ENCODE assay signal across 16 mouse cellular contexts in genomic region chr6:12519121-12519520, GRCm38 (mm10).
DNase-seq lines count a peak whose midpoint lies in the region; ATAC-seq lines count a peak whose summit lies in the region.
"Had no signal": no experiment of that assay in that cellular context is flagged by ENCODE, and none has a peak within 500 bp of the region (broad histone marks: within the 10 kb centered on the region; RNA-seq: fewer than 3 reads in every experiment).

No protein-coding gene starts in this region.

- no peaks in the 10 kb centered on the region for H3K36me3 ChIP-seq in midbrain, embryonic 11.5 days (ENCODE audit: control insufficient read depth, insufficient read depth, low read length)
- H3K36me3 ChIP-seq in midbrain, embryonic 10.5 days = no peaks in the 10 kb centered on the region
- H3K36me3 ChIP-seq in hindbrain, embryonic 15.5 days = no peaks in the 10 kb centered on the region
- H3K36me3 ChIP-seq: limb, embryonic 13.5 days; neural tube, embryonic 12.5 days had no signal

- H3K27me3 ChIP-seq in midbrain, embryonic 11.5 days (ENCODE audit: control insufficient read depth, insufficient read depth, low read length) = no peaks in the 10 kb centered on the region
- H3K27me3 ChIP-seq in midbrain, embryonic 10.5 days (ENCODE audit: low read depth, poor library complexity, severe bottlenecking) = no peaks in the 10 kb centered on the region
- no peaks in the 10 kb centered on the region for H3K27me3 ChIP-seq in hindbrain, embryonic 15.5 days
- H3K27me3 ChIP-seq: limb, embryonic 13.5 days; neural tube, embryonic 12.5 days had no signal

- H3K4me2 ChIP-seq in midbrain, embryonic 11.5 days = no peak overlapping the region
- no peak overlapping the region for H3K4me2 ChIP-seq in hindbrain, embryonic 15.5 days
- H3K4me2 ChIP-seq: limb, embryonic 13.5 days; neural tube, embryonic 12.5 days had no signal

- no peak overlapping the region for H3K9ac ChIP-seq in midbrain, embryonic 11.5 days (ENCODE audit: low read length)
- no peak overlapping the region for H3K9ac ChIP-seq in hindbrain, embryonic 15.5 days
- H3K9ac ChIP-seq: limb, embryonic 13.5 days; neural tube, embryonic 12.5 days had no signal

- peak; percentile 77 for DNase-seq in midbrain, embryonic 11.5 days (ENCODE audit: low spot score, missing footprints)
- no peak for DNase-seq in midbrain, embryonic 10.5 days (ENCODE audit: low spot score)
- DNase-seq in cerebellum, postnatal 36 days = peak; percentile 16 to 23
- DNase-seq in retina, postnatal 7 days (ENCODE audit: low read depth, low spot score) = peak; percentile 20
- DNase-seq in right cerebral cortex, postnatal 14 days = no peak
- DNase-seq in lung, postnatal 10 days = no peak
- no peak for DNase-seq in left cerebral cortex, adult 9 months (ENCODE audit: low spot score in 2 of 2)
- DNase-seq: adrenal gland, postnatal 14 days; heart, adult 18-20 months; heart, postnatal 14 days; kidney, adult 18-20 months; lung, adult 2 months; right cerebral cortex, adult 18-20 months had no signal

- H3K4me3 ChIP-seq in midbrain, embryonic 11.5 days (ENCODE audit: low read depth, low read length) = no peak overlapping the region
- no peak overlapping the region for H3K4me3 ChIP-seq in midbrain, embryonic 10.5 days
- no peak overlapping the region for H3K4me3 ChIP-seq in hindbrain, embryonic 15.5 days
- H3K4me3 ChIP-seq: limb, embryonic 13.5 days; neural tube, embryonic 12.5 days had no signal

- peak; percentile 79 for ATAC-seq in midbrain, embryonic 11.5 days (ENCODE audit: low FRiP score)
- peak; percentile 74; the same call in 1 of the 2 replicates for ATAC-seq in hindbrain, embryonic 15.5 days (ENCODE audit: low FRiP score, low read depth)

- no peaks in the 10 kb centered on the region for H3K9me3 ChIP-seq in midbrain, embryonic 11.5 days (ENCODE audit: control insufficient read depth, low read length)
- no peaks in the 10 kb centered on the region for H3K9me3 ChIP-seq in midbrain, embryonic 10.5 days (replicated peaks)
- no peaks in the 10 kb centered on the region for H3K9me3 ChIP-seq in hindbrain, embryonic 15.5 days
- H3K9me3 ChIP-seq: limb, embryonic 13.5 days; neural tube, embryonic 12.5 days had no signal

- H3K4me1 ChIP-seq in midbrain, embryonic 11.5 days (ENCODE audit: control insufficient read depth, insufficient read depth, low read length) = 0 out of 2 replicates have a peak, but pooled peaks cover 2% of the 10 kb centered on the region
- H3K4me1 ChIP-seq in midbrain, embryonic 10.5 days = peaks cover 8% of the 10 kb centered on the region; the same call in 1 of the 2 replicates
- H3K4me1 ChIP-seq in hindbrain, embryonic 15.5 days (replicated peaks) = no peaks in the 10 kb centered on the region; the same call in 1 of the 2 replicates
- H3K4me1 ChIP-seq: limb, embryonic 13.5 days; neural tube, embryonic 12.5 days had no signal

- H3K27ac ChIP-seq in midbrain, embryonic 11.5 days (ENCODE audit: low read depth, low read length) = no peak overlapping the region
- H3K27ac ChIP-seq in midbrain, embryonic 10.5 days (replicated peaks) = no peak overlapping the region
- 0 out of 2 replicates have a peak overlapping the region, but pooled peaks have one; percentile 21 for H3K27ac ChIP-seq in hindbrain, embryonic 15.5 days (replicated peaks)
- H3K27ac ChIP-seq: limb, embryonic 13.5 days; neural tube, embryonic 12.5 days had no signal

Comparison
In these comparisons a context has a peak if more than half of its experiments do, and no peak if none do; other contexts are left out.
1. DNase-seq: peak in midbrain, embryonic 11.5 days (single experiment), cerebellum, postnatal 36 days (2 of 2) and retina, postnatal 7 days (single experiment); none in midbrain, embryonic 10.5 days (single experiment), right cerebral cortex, postnatal 14 days (single experiment), lung, postnatal 10 days (single experiment) and left cerebral cortex, adult 9 months (0 of 2).